Mouse (Mus musculus) midbrain, embryonic 10.5 days (tissue): ENCODE data around the gene Gdnf. TPM values are rescaled to one million over a fixed set of nuclear protein-coding genes. Genes with fewer than 3 reads are reported as not detected.
A peak's percentile ranks its signal among the peaks of the same experiment; 100 is the strongest.

Experiments
- DNase-seq: peaks from one replicate; pipeline ENCODE4 v3.0.0-alpha.2; 2017; ENCODE audit warnings: low spot score
- H3K27ac ChIP-seq: fragments of 300-500 bp; sonication (generic); replicated peaks from 2 replicates; pipeline ENCODE4 v1.5.1; 2016; ENCODE audit warnings: mild to moderate bottlenecking
- H3K27me3 ChIP-seq: fragments of 300-500 bp; sonication (generic); 2 replicates; pipeline ENCODE4 v1.6.1; 2016; ENCODE audit warnings: low read depth, mild to moderate bottlenecking; ENCODE audit not compliant: poor library complexity, severe bottlenecking
- H3K36me3 ChIP-seq: fragments of 300-500 bp; sonication (generic); 2 replicates; pipeline ENCODE4 v1.6.1; 2016; ENCODE audit warnings: mild to moderate bottlenecking, moderate library complexity
- H3K4me1 ChIP-seq: fragments of 300-500 bp; sonication (generic); 2 replicates; pipeline ENCODE4 v1.6.1; 2016
- H3K4me3 ChIP-seq: fragments of 300-500 bp; sonication (generic); 2 replicates; pipeline ENCODE4 v1.5.1; 2016; ENCODE audit warnings: mild to moderate bottlenecking, moderate library complexity
- H3K9me3 ChIP-seq: fragments of 300-500 bp; sonication (generic); replicated peaks from 2 replicates; pipeline ENCODE4 v1.6.1; 2016; ENCODE audit warnings: mild to moderate bottlenecking
- WGBS: fragments of 180-500 bp; shearing (Covaris S2); methylation state at CpG from one replicate; pipeline ENCODE4 v1.1.7; 2016; 5-methylcytosine and 5-hydroxymethylcytosine counted together
- polyA plus RNA-seq: library from polyadenylated mRNA; unstranded; fragments of >200 nt; fragmentation: Nextera tagmentation; extraction: Ambion mirVana; gene quantifications from 2 replicates; pipeline ENCODE4 v1.2.1, GENCODE M21; 2016

Gdnf gene
- polyA plus RNA-seq = 0.41 and 0.76 TPM in 2 replicates

DNA sequence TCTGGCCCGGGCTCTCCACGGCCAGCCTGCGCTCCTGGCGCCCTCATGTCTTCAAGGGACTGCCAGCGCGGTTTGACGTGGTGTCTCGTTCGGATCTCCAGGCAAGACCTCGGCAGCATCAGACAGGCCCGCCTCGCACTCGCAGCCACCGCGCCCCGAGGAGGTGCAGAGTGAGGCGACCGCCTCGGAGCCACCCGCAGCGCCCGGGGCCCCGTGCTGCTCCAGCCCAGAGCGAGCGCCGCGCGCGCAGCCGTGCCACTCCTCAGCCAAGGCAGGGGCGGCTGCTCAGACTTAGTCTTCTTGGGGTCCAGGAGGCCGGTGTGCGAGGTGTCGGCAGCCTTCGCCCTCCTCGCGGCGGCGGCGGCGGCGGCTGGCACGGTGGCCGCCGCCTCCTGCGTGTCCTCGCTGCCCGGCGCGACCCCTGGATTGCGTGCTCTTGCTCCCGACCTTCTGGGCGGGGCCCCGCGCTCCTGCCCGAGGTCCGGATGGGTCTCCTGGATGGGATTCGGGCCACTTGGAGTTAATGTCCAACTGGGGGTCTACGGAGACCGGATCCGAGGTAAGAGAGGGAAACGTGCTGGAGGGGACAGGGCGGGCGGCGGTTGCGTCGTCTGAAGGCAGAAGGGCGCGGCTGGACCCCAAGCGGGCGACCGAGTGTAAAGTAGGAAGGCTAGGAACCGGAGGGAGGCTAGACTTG lies at the start of gene Gdnf:
Gdnf (plus strand) TSS at position 291 of the 697 bp plus-strand sequence.
- peak within 1 kb of the TSS; percentile 74 for H3K4me3 ChIP-seq
- H3K27me3 ChIP-seq = peaks cover 100% of the 10 kb centered on the region
- H3K27ac ChIP-seq = peak within 1 kb of the TSS; percentile 83
- peak; percentile 74 for DNase-seq
- under 1% methylated on average over 73 of the region's 73 CpGs for WGBS
- no peaks in the 10 kb centered on the region for H3K36me3 ChIP-seq
- H3K4me1 ChIP-seq = peaks cover 63% of the 10 kb centered on the region
- no peaks in the 10 kb centered on the region for H3K9me3 ChIP-seq

DNA sequence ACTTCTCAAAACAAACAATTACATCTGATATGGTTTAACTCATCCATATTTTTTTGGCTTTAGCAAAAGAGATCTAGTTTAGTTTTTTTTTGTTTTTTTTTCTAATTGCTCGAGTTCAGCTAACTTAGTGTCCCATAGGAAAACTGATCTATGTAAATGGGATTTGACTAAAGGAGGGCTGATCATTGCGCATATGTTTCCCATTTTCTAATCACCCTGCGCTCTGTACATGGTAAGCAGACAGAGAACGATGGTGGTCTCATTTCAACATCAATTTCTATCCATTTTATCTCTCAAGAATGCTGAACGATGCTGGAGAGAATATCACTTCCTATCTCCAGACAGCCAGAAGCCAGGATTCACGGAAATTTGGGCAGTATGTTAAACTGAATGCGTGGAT lies 43.5 kb upstream of the Gdnf start:
- no peaks in the 10 kb centered on the region for H3K9me3 ChIP-seq
- no peak overlapping the region for H3K4me3 ChIP-seq
- H3K36me3 ChIP-seq = no peaks in the 10 kb centered on the region
- DNase-seq = no peak
- H3K4me1 ChIP-seq = no peaks in the 10 kb centered on the region
- no peaks in the 10 kb centered on the region for H3K27me3 ChIP-seq
- WGBS = 90% methylated on average over 7 of the region's 7 CpGs
- no peak overlapping the region for H3K27ac ChIP-seq

DNA sequence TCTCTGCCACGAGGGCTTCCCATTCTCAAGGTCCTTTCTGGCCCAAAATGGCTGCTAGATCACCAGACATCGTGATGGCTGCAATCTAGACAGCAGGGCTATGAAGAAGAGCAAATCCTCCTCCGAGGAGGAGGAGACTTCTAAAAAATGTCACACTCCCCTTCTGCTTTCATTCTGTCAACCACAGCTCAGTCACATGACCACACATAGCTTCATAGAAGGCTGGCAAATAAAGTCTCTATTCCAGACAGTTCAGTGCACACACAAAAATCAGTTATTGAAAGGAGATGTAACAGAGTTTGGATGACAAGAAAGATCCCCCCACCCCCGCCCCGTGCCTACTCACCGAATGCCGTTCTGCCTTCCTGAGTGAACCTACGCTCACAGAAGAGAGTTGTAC lies 37.7 kb upstream of the Gdnf start:
- H3K27me3 ChIP-seq = no peaks in the 10 kb centered on the region
- DNase-seq = no peak

DNA sequence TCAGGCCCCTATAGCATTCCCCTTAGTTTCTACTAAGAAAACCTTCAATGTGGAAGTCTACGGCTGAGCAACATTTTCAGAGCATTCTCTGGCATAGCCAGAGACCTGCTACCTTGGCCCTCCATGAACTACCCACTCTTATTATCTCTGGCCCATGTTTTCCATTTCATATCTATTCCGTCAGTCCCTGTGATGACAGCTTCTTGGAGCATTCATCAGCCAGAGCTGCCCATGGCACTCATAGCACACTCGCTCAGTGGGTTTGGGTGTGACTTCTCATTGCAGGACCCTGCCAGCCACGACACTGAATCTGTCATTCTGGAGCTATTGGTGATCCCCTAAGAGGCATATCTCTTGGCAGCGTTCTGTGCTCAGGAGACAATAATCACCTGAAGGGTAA lies 29.1 kb upstream of the Gdnf start:
- WGBS = 89% methylated on average over 5 of the region's 5 CpGs
- no peak for DNase-seq
- no peaks in the 10 kb centered on the region for H3K4me1 ChIP-seq

More for the DNA sequence above, 37.7 kb upstream of the Gdnf start:
- WGBS = 81% methylated on average over 8 of the region's 8 CpGs
- Histone ChIP-seq H3K4me3 (no peak overlapping the region), H3K27ac (no peak overlapping the region), H3K9me3 (no peaks in the 10 kb centered on the region), H3K4me1 (no peaks in the 10 kb centered on the region), H3K36me3 (no peaks in the 10 kb centered on the region)

DNA sequence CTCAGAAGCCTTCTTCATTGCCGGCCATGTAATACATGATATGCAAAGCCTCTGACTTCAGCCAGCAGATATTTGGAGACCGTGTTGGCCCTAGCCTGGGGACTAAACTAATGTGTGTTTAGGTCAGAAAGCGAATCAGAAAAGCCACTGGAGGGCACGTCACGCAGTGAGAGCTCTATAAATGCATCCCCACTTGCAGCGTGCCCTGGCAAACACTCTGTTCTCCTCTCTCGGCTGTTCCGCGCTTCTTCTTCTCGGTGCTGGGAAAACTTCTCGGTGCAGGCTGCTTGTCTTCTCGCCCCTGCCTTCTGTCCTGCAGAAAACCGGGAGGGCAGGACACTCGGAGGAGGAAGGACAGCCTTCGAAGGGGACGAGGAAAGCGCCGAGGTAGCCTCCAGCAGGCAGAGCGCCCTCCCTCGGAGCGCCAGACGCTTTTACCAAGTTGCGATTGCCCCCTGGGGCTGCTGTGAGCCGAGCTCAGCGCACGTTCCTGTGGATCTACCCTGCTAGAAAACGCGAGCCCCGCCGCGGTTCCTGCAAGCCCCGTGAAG lies 730 bp upstream of the Gdnf start:
- Histone ChIP-seq H3K9me3 (no peaks in the 10 kb centered on the region), H3K36me3 (no peaks in the 10 kb centered on the region), H3K27ac (peak overlapping the region; percentile 83), H3K4me1 (peaks cover 55% of the 10 kb centered on the region), H3K27me3 (peaks cover 96% of the 10 kb centered on the region), H3K4me3 (peak overlapping the region; percentile 74)
- under 1% methylated on average over 32 of the region's 32 CpGs for WGBS
- peak; percentile 66 for DNase-seq

More for the DNA sequence above, 29.1 kb upstream of the Gdnf start:
- Histone ChIP-seq H3K27ac (no peak overlapping the region), H3K36me3 (no peaks in the 10 kb centered on the region), H3K9me3 (no peaks in the 10 kb centered on the region; the same call in 1 of the 2 replicates), H3K27me3 (no peaks in the 10 kb centered on the region), H3K4me3 (no peak overlapping the region)

DNA sequence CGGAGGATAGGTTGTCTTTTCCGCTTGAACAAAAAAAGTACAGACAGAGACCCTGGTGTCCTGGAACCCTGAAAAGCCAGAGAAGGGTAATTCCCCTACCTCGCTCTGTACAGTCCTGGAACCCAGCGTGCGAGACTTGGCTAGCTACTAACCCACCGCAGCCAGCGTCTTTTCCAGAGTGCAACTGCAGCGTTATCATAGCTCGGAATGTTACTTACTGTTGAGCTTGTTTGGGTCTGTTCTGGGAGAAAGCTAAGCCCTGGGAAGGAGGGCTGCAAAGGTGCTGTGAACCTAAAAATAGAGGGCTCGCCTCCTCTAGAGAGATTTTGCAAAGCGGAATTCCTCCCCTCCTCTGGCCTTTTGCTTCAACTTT lies 593 bp downstream of the Gdnf start:
- Histone ChIP-seq H3K4me1 (peaks cover 66% of the 10 kb centered on the region), H3K4me3 (peak overlapping the region; percentile 74), H3K27me3 (peaks cover 100% of the 10 kb centered on the region), H3K36me3 (no peaks in the 10 kb centered on the region), H3K27ac (peak overlapping the region; percentile 83), H3K9me3 (no peaks in the 10 kb centered on the region)
- under 1% methylated on average over 11 of the region's 11 CpGs for WGBS
- DNase-seq = no peak

DNA sequence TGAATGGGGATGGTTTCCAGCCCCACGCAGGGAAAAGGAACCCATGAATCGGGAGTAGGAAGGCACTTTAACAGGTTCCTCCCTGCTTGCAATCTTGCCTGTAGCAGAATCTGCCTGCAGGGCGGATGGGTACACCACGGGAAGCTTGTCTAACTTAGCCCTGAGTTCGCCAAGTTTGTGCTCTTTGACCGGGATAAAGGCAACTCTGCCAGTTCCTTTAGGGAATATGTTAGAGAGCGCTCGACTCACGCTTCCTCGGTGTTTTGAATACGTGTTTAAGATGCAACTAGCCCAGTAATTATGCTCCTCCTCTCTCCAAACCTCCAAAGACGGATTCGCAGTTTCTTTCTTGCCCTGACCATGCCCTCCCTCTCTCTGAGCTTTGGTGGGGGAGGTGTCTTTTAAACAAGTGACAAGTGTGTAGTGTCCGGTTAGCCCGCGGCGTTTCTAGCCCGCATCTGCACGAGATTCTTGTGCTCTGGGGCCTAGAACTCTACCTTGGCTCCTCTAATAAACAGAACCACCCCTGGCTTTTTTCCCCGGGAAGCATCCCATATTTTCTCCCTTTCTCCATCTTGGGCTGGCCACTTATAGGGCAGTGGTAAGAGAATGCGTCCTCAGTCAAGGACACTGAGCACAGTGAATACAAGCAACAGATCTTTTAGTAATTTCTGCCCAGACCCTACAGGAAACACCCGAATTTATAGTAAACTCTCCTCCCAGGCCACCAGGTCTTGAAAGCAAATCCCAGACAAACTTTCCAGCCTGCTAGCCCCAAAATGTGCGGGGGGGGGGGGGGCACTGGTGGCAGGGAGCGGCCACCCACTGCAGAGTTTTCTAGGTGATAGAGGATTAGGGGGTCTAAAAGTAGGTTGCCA lies 1.4 kb downstream of the Gdnf start:
- H3K4me3 ChIP-seq = peak overlapping the region; percentile 74
- 1% methylated on average over 24 of the region's 24 CpGs for WGBS

DNA sequence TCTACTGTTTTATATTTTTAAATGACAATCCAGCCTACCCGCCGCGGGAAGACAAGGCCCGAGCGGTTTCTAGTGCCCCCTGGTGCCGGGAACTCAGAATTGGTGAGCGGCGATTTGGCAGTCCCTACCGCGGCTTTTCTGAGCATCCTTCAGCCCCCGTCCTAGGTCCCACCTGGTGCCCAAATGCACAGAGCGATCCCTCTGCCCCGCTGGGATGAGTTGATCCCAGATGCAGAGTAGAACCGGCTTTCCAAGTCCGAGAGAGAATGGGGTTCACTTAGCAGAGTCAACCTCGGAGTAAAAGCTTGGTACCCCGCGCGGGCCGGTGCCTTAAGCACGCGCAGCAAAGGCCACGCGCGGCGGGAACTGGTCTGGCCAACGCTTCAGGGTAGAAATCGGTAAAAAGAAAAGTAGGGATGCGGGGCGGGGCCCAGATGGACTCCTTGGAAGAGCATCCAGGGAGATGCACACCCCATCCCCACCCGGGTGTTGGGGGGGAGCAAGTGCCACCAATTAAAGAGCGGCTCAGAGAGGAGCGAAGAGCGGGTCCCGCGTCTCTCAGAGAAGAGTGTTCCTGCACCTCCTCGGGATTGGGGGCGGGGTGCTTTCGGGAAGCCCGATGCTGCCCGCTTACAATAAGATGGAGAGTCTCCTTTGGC lies 2.4 kb downstream of the Gdnf start:
- H3K4me3 ChIP-seq = peak overlapping the region; percentile 74
- H3K9me3 ChIP-seq = no peaks in the 10 kb centered on the region
- H3K27ac ChIP-seq = peak overlapping the region; percentile 64
- H3K4me1 ChIP-seq = peaks cover 66% of the 10 kb centered on the region
- DNase-seq = peak; percentile 82
- WGBS = under 1% methylated on average over 41 of the region's 41 CpGs
- peaks cover 100% of the 10 kb centered on the region for H3K27me3 ChIP-seq
- H3K36me3 ChIP-seq = no peaks in the 10 kb centered on the region

More for the DNA sequence above, 1.4 kb downstream of the Gdnf start:
- H3K27ac ChIP-seq = peak overlapping the region; percentile 83; the same call in 1 of the 2 replicates
- peaks cover 100% of the 10 kb centered on the region for H3K27me3 ChIP-seq
- H3K4me1 ChIP-seq = peaks cover 66% of the 10 kb centered on the region
- DNase-seq = peak; percentile 57
- H3K9me3 ChIP-seq = no peaks in the 10 kb centered on the region
- H3K36me3 ChIP-seq = no peaks in the 10 kb centered on the region

DNA sequence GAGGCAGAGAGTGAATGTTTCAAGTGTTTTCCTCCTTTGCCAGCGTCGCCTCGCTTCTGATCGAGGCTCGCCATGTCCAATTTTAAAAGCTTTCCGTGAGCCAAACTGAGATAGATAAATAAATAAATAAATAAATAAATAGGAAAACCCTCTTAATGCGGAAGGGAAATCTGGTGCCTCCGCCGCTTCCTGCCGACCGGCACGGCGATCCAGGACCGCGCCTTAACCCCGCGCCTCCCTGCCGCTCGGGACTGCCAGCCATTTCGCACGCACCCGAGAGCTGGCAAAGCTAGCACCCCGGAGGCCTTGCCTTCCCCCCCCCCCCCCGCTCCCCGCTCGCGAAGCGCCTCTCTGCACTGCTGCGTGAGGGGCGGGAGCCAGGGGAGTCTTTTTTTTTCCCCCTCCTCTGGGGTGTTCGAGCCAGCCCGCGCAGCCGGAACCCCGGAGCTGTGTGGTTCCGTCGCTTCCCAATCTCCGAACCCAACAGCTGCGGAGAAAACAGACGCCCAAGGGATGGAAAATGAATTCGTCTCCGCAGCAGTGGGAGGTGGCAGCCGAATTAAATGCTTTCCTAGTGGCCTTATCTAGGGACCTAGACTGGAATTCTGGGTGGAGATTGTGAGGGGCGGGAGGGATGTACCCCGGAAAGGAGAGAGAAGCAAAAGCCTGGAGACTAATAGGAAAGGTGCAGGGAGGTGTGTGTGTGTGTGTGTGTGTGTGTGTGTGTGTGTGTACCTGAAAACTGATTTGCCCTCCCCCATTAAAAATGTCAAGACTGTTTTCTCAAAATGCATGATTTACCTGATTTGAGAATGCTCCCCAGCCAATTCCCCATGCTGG lies 3.1 kb downstream of the Gdnf start:
- H3K4me1 ChIP-seq = peaks cover 66% of the 10 kb centered on the region
- under 1% methylated on average over 44 of the region's 45 CpGs for WGBS
- DNase-seq = peak; percentile 64

DNA sequence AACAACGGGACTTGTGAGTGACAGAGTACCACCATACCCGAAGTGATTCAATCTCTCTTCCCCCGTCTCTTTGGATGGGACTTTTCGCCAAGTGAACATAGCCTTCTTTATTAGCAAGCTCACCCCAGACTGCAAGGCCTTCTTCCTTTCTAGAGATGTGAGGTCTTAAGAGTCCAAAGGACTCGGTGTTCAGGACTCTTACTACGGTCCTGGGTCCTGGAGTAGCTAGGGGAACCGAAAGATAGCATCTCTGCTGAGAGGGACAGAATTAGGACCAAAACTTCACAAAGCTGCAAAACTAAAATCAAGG lies 3.7 kb downstream of the Gdnf start:
- Histone ChIP-seq H3K9me3 (no peaks in the 10 kb centered on the region), H3K27ac (no peak overlapping the region), H3K4me1 (peaks cover 65% of the 10 kb centered on the region), H3K4me3 (peak overlapping the region; percentile 74), H3K36me3 (no peaks in the 10 kb centered on the region), H3K27me3 (peaks cover 100% of the 10 kb centered on the region)
- WGBS = 3% methylated on average over 7 of the region's 7 CpGs
- peak; percentile 33 for DNase-seq

More for the DNA sequence above, 3.1 kb downstream of the Gdnf start:
- no peaks in the 10 kb centered on the region for H3K36me3 ChIP-seq
- H3K4me3 ChIP-seq = peak overlapping the region; percentile 74
- no peaks in the 10 kb centered on the region for H3K9me3 ChIP-seq
- H3K27ac ChIP-seq = peak overlapping the region; percentile 79
- H3K27me3 ChIP-seq = peaks cover 100% of the 10 kb centered on the region

DNA sequence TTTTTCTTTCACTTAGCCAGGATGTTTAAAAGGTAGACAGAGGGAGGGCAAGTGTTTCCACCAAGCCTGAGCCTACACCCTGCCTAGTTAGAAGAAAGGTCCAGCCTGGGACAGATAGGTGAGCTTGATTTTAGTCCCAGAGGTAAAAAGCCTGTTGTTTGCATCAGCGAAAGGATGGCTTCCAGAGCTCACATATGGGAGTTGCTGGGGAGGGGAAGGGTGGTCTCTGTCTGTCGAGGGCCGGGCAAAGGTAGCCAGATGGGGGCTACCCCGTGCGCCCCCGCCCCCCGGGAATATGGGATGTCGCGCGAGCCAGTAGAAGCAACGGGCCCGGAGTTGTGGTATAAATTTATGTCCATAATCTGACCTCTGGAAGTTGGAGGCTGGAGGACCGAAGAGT lies 4.3 kb downstream of the Gdnf start:
- Histone ChIP-seq H3K4me3 (peak overlapping the region; percentile 48), H3K27ac (no peak overlapping the region), H3K4me1 (peaks cover 59% of the 10 kb centered on the region), H3K36me3 (no peaks in the 10 kb centered on the region), H3K27me3 (peaks cover 100% of the 10 kb centered on the region), H3K9me3 (no peaks in the 10 kb centered on the region)
- no peak for DNase-seq
- 1% methylated on average over 13 of the region's 13 CpGs for WGBS

DNA sequence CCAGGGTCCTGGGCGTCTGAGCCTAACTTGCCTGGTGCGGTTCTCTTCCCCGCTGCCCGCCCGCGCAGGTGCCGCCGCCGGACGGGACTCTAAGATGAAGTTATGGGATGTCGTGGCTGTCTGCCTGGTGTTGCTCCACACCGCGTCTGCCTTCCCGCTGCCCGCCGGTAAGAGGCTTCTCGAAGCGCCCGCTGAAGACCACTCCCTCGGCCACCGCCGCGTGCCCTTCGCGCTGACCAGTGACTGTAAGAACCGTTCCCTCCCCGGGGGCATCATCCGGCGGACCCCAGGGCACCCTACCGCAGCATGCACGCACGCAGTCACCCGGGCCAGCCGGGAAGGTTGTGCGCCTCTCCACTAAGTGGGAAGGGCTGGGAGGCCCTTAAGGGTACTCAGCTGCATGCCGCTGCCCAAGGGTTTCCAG lies 4.9 kb downstream of the Gdnf start:
- H3K9me3 ChIP-seq = no peaks in the 10 kb centered on the region
- no peak overlapping the region; the same call in 1 of the 2 replicates for H3K27ac ChIP-seq
- H3K4me3 ChIP-seq = peak overlapping the region; percentile 48
- H3K27me3 ChIP-seq = peaks cover 100% of the 10 kb centered on the region
- peaks cover 53% of the 10 kb centered on the region for H3K4me1 ChIP-seq
- H3K36me3 ChIP-seq = no peaks in the 10 kb centered on the region
- peak; percentile 58 for DNase-seq
- under 1% methylated on average over 36 of the region's 36 CpGs for WGBS
